Mouse (Mus musculus) neural tube, embryonic 12.5 days (tissue): Measurements from ENCODE around the gene Sf1. TPM values are rescaled to one million over a fixed set of nuclear protein-coding genes. Genes with fewer than 3 reads are reported as not detected.
A peak's percentile ranks its signal among the peaks of the same experiment; 100 is the strongest.

Experiments used
- ATAC-seq: fragments of 200-750 bp; cut with Nextera tagmentation; 2 replicates; pipeline ENCODE4 v1.8.0; 2017; ENCODE audit warnings: low read depth, mild to moderate bottlenecking, moderate TSS enrichment, moderate library complexity; ENCODE audit not compliant: low FRiP score
- H3K27ac ChIP-seq: fragments of 300-500 bp; sonication (generic); 2 replicates; pipeline ENCODE4 v1.5.1; 2016
- H3K27me3 ChIP-seq: fragments of 300-500 bp; sonication (generic); replicated peaks from 2 replicates; pipeline ENCODE4 v1.6.1; 2016; ENCODE audit warnings: mild to moderate bottlenecking
- H3K36me3 ChIP-seq: fragments of 300-500 bp; sonication (generic); 2 replicates; pipeline ENCODE4 v1.6.1; 2016; ENCODE audit warnings: mild to moderate bottlenecking
- H3K4me1 ChIP-seq: fragments of 300-500 bp; sonication (generic); 2 replicates; pipeline ENCODE4 v1.6.1; 2016
- H3K4me2 ChIP-seq: fragments of 300-500 bp; sonication (generic); replicated peaks from 2 replicates; pipeline ENCODE4 v1.6.1; 2016; ENCODE audit warnings: mild to moderate bottlenecking
- H3K4me3 ChIP-seq: fragments of 300-500 bp; sonication (generic); 2 replicates; pipeline ENCODE4 v1.5.1; 2016
- H3K9ac ChIP-seq: fragments of 300-500 bp; sonication (generic); 2 replicates; pipeline ENCODE4 v1.6.1; 2016; ENCODE audit warnings: mild to moderate bottlenecking
- H3K9me3 ChIP-seq: fragments of 300-500 bp; sonication (generic); 2 replicates; pipeline ENCODE4 v1.6.1; 2016; ENCODE audit warnings: mild to moderate bottlenecking
- whole genome bisulfite sequencing: fragments of 180-500 bp; shearing (Covaris S2); methylation state at CpG from one replicate; pipeline ENCODE4 v1.1.7; 2016; 5-methylcytosine and 5-hydroxymethylcytosine counted together
- polyA plus RNA-seq: library from polyadenylated mRNA; unstranded; fragments of >200 nt; fragmentation: Nextera tagmentation; extraction: Ambion mirVana; gene quantifications from 2 replicates; pipeline ENCODE4 v1.2.1, GENCODE M21; 2016

The Sf1 gene
- 171 TPM in 2 replicates for polyA plus RNA-seq

- under 1% methylated on average over 76 of the region's 85 CpGs for WGBS
Observed at GRCm38 (mm10) chr19:6363411-6364240, at the start of gene Sf1. Gene Sf1, plus strand, starts transcription at chr19:6363690.

GRCm38 (mm10) chr19:6313796-6314195 lies 49.7 kb upstream of the Sf1 start:
- H3K27me3 ChIP-seq = no peaks in the 10 kb centered on the region
- ATAC-seq = no peak
- H3K9me3 ChIP-seq = no peaks in the 10 kb centered on the region
- WGBS = 88% methylated on average over 8 of the region's 8 CpGs
- peaks cover 29% of the 10 kb centered on the region for H3K36me3 ChIP-seq
- no peak overlapping the region for H3K4me2 ChIP-seq
- no peaks in the 10 kb centered on the region; the same call in 1 of the 2 replicates for H3K4me1 ChIP-seq
- no peak overlapping the region for H3K27ac ChIP-seq
- H3K4me3 ChIP-seq = no peak overlapping the region
- no peak overlapping the region for H3K9ac ChIP-seq

More at GRCm38 (mm10) chr19:6363411-6364240, at the start of gene Sf1:
- H3K4me1 ChIP-seq = peaks cover 16% of the 10 kb centered on the region
- peak within 1 kb of the TSS; percentile 97 for H3K27ac ChIP-seq
- H3K4me3 ChIP-seq = peak within 1 kb of the TSS; percentile 100
- H3K4me2 ChIP-seq = peak within 1 kb of the TSS; percentile 83
- ATAC-seq = peak; percentile 98
- H3K9me3 ChIP-seq = no peaks in the 10 kb centered on the region
- peaks cover 33% of the 10 kb centered on the region for H3K36me3 ChIP-seq
- H3K9ac ChIP-seq = peak within 1 kb of the TSS; percentile 99
- H3K27me3 ChIP-seq = no peaks in the 10 kb centered on the region

- ATAC-seq = no peak
- H3K27ac ChIP-seq = no peak overlapping the region
Observed at GRCm38 (mm10) chr19:6314513-6314912, 49.0 kb upstream of the Sf1 start.

GRCm38 (mm10) chr19:6315573-6315972 lies 47.9 kb upstream of the Sf1 start:
- no peak overlapping the region for H3K27ac ChIP-seq
- no peaks in the 10 kb centered on the region for H3K27me3 ChIP-seq
- H3K4me2 ChIP-seq = no peak overlapping the region
- no peak overlapping the region for H3K4me3 ChIP-seq
- H3K9me3 ChIP-seq = no peaks in the 10 kb centered on the region
- no peak for ATAC-seq
- no peaks in the 10 kb centered on the region; the same call in 1 of the 2 replicates for H3K4me1 ChIP-seq
- WGBS = 82% methylated on average over 14 of the region's 14 CpGs
- no peak overlapping the region for H3K9ac ChIP-seq
- peaks cover 31% of the 10 kb centered on the region for H3K36me3 ChIP-seq

More at GRCm38 (mm10) chr19:6314513-6314912, 49.0 kb upstream of the Sf1 start:
- Histone ChIP-seq H3K4me3 (no peak overlapping the region), H3K9me3 (no peaks in the 10 kb centered on the region), H3K4me2 (no peak overlapping the region), H3K4me1 (no peaks in the 10 kb centered on the region; the same call in 1 of the 2 replicates), H3K9ac (no peak overlapping the region), H3K27me3 (no peaks in the 10 kb centered on the region), H3K36me3 (peaks cover 29% of the 10 kb centered on the region)
- WGBS = 84% methylated on average over 8 of the region's 8 CpGs

GRCm38 (mm10) chr19:6318145-6318544 lies 45.3 kb upstream of the Sf1 start:
- H3K4me1 ChIP-seq = no peaks in the 10 kb centered on the region; the same call in 1 of the 2 replicates
- no peak overlapping the region for H3K9ac ChIP-seq
- no peak overlapping the region for H3K4me3 ChIP-seq
- ATAC-seq = no peak
- peaks cover 35% of the 10 kb centered on the region for H3K36me3 ChIP-seq
- H3K27me3 ChIP-seq = no peaks in the 10 kb centered on the region
- 92% methylated on average over 12 of the region's 12 CpGs for WGBS
- H3K27ac ChIP-seq = no peak overlapping the region
- no peaks in the 10 kb centered on the region for H3K9me3 ChIP-seq
- no peak overlapping the region for H3K4me2 ChIP-seq

- Histone ChIP-seq H3K27ac (no peak overlapping the region), H3K4me3 (no peak overlapping the region), H3K4me2 (no peak overlapping the region), H3K9ac (no peak overlapping the region), H3K4me1 (no peaks in the 10 kb centered on the region), H3K9me3 (no peaks in the 10 kb centered on the region), H3K36me3 (peaks cover 21% of the 10 kb centered on the region), H3K27me3 (no peaks in the 10 kb centered on the region)
- 86% methylated on average over 8 of the region's 8 CpGs for WGBS
- ATAC-seq = no peak
Observed at GRCm38 (mm10) chr19:6321358-6321757, 42.1 kb upstream of the Sf1 start.

- H3K4me3 ChIP-seq = no peak overlapping the region
- no peaks in the 10 kb centered on the region for H3K27me3 ChIP-seq
- no peak for ATAC-seq
- no peak overlapping the region for H3K4me2 ChIP-seq
- no peaks in the 10 kb centered on the region for H3K9me3 ChIP-seq
- peaks cover 17% of the 10 kb centered on the region for H3K36me3 ChIP-seq
- WGBS = 84% methylated on average over 33 of the region's 33 CpGs
- no peak overlapping the region for H3K9ac ChIP-seq
- no peaks in the 10 kb centered on the region for H3K4me1 ChIP-seq
- no peak overlapping the region for H3K27ac ChIP-seq
Observed at GRCm38 (mm10) chr19:6321786-6322621, 41.5 kb upstream of the Sf1 start.

GRCm38 (mm10) chr19:6324751-6325150 lies 38.7 kb upstream of the Sf1 start:
- no peaks in the 10 kb centered on the region for H3K27me3 ChIP-seq
- no peak overlapping the region for H3K27ac ChIP-seq
- H3K4me2 ChIP-seq = no peak overlapping the region
- H3K9ac ChIP-seq = no peak overlapping the region
- H3K4me3 ChIP-seq = no peak overlapping the region
- H3K36me3 ChIP-seq = peaks cover 8% of the 10 kb centered on the region; the same call in 1 of the 2 replicates
- no peak for ATAC-seq
- H3K9me3 ChIP-seq = no peaks in the 10 kb centered on the region
- H3K4me1 ChIP-seq = no peaks in the 10 kb centered on the region
- WGBS = 86% methylated on average over 9 of the region's 9 CpGs

- no peak for ATAC-seq
- H3K9ac ChIP-seq = no peak overlapping the region
- peaks cover 12% of the 10 kb centered on the region for H3K4me1 ChIP-seq
- H3K9me3 ChIP-seq = no peaks in the 10 kb centered on the region
- H3K4me2 ChIP-seq = no peak overlapping the region
- H3K36me3 ChIP-seq = no peaks in the 10 kb centered on the region
- 70% methylated on average over 5 of the region's 5 CpGs for WGBS
- H3K27me3 ChIP-seq = no peaks in the 10 kb centered on the region
- no peak overlapping the region for H3K27ac ChIP-seq
- H3K4me3 ChIP-seq = no peak overlapping the region
Observed at GRCm38 (mm10) chr19:6331178-6331577, 32.3 kb upstream of the Sf1 start.

GRCm38 (mm10) chr19:6331719-6332516 lies 31.6 kb upstream of the Sf1 start:
- Histone ChIP-seq H3K4me3 (no peak overlapping the region), H3K9ac (no peak overlapping the region), H3K27ac (no peak overlapping the region), H3K9me3 (no peaks in the 10 kb centered on the region), H3K4me1 (peaks cover 20% of the 10 kb centered on the region), H3K27me3 (no peaks in the 10 kb centered on the region), H3K4me2 (peak overlapping the region; percentile 35), H3K36me3 (peaks cover 2% of the 10 kb centered on the region; the same call in 1 of the 2 replicates)
- no peak for ATAC-seq
- 23% methylated on average over 13 of the region's 13 CpGs for WGBS

GRCm38 (mm10) chr19:6333761-6334595 lies 29.5 kb upstream of the Sf1 start:
- Histone ChIP-seq H3K4me1 (peaks cover 29% of the 10 kb centered on the region), H3K4me2 (peak overlapping the region; percentile 95), H3K9me3 (no peaks in the 10 kb centered on the region), H3K4me3 (0 out of 2 replicates have a peak overlapping the region, but pooled peaks have one; percentile 13), H3K36me3 (peaks cover 22% of the 10 kb centered on the region), H3K9ac (no peak overlapping the region), H3K27ac (no peak overlapping the region), H3K27me3 (no peaks in the 10 kb centered on the region)
- ATAC-seq = peak; percentile 15
- 66% methylated on average over 9 of the region's 9 CpGs for WGBS
